Mouse (Mus musculus) myocyte (in vitro differentiated cells): ENCODE measurements around the gene Pkib. TPM values are rescaled to one million over a fixed set of nuclear protein-coding genes. Genes with fewer than 3 reads are reported as not detected.

Experiments used
- H3K27me3 ChIP-seq: one replicate; pipeline ENCODE4 v1.6.1; 2011; ENCODE audit not compliant: control insufficient read depth, insufficient read depth, insufficient read length
- H3K36me3 ChIP-seq: one replicate; pipeline ENCODE4 v1.6.1; 2011; ENCODE audit not compliant: control insufficient read depth, insufficient read depth
- H3K4me2 ChIP-seq: one replicate; pipeline ENCODE4 v1.6.1; 2011; ENCODE audit warnings: low read depth, control low read depth
- H3K4me3 ChIP-seq: one replicate; pipeline ENCODE4 v1.5.1; 2011; ENCODE audit warnings: mild to moderate bottlenecking, control low read depth, moderate library complexity
- H3K79me2 ChIP-seq: one replicate; pipeline ENCODE4 v1.6.1; 2011; ENCODE audit not compliant: control insufficient read depth, insufficient read depth
- H3ac ChIP-seq: one replicate; pipeline ENCODE4 v1.6.1; 2011; ENCODE audit not compliant: control insufficient read depth, insufficient read length
- CEBPB ChIP-seq: IDR thresholded peaks from 2 replicates; pipeline ENCODE4 v1.6.1; 2011; ENCODE audit warnings: mild to moderate bottlenecking, moderate library complexity; ENCODE audit not compliant: poor library complexity, insufficient read depth, severe bottlenecking
- E2F4 ChIP-seq: IDR thresholded peaks from one replicate; pipeline ENCODE4 v1.6.1; 2011; ENCODE audit warnings: mild to moderate bottlenecking, control low read depth, moderate library complexity; ENCODE audit not compliant: insufficient read depth
- MAX ChIP-seq: IDR thresholded peaks from one replicate; pipeline ENCODE4 v1.6.1; 2011; ENCODE audit warnings: low read depth, mild to moderate bottlenecking, control low read depth
- MYOD1 ChIP-seq, 3 experiments: IDR thresholded peaks; one replicate each; pipeline ENCODE4 v1.6.1; 2011; ENCODE audit warnings: control low read depth in 2 of 3, low read depth in 2 of 3, mild to moderate bottlenecking in 2 of 3, moderate library complexity in 1 of 3; ENCODE audit not compliant: insufficient read length in 2 of 3, control insufficient read depth in 1 of 3
- MYOG ChIP-seq, 3 experiments: IDR thresholded peaks; one replicate each; pipeline ENCODE4 v1.6.1; 2011; ENCODE audit warnings: control low read depth in 2 of 3, low read depth in 2 of 3, mild to moderate bottlenecking in 2 of 3; ENCODE audit not compliant: insufficient read length in 2 of 3, control insufficient read depth in 1 of 3, insufficient read depth in 1 of 3
- POLR2A ChIP-seq: IDR thresholded peaks from one replicate; pipeline ENCODE4 v1.6.1; 2011; ENCODE audit warnings: low read depth, mild to moderate bottlenecking, control low read depth, moderate library complexity; ENCODE audit not compliant: insufficient read length
- POLR2AphosphoS2 ChIP-seq: IDR thresholded peaks from one replicate; pipeline ENCODE4 v1.6.1; 2011; ENCODE audit warnings: low read depth, control low read depth; ENCODE audit not compliant: insufficient read length
- REST ChIP-seq: IDR thresholded peaks from one replicate; pipeline ENCODE4 v1.6.1; 2011; ENCODE audit warnings: mild to moderate bottlenecking, control low read depth, moderate library complexity; ENCODE audit not compliant: insufficient read depth, insufficient read length
- SRF ChIP-seq: IDR thresholded peaks from one replicate; pipeline ENCODE4 v1.6.1; 2011; ENCODE audit warnings: low read depth; ENCODE audit not compliant: control insufficient read depth, insufficient read length
- TCF12 ChIP-seq: IDR thresholded peaks from one replicate; pipeline ENCODE4 v1.6.1; 2011; ENCODE audit warnings: mild to moderate bottlenecking, control low read depth; ENCODE audit not compliant: poor library complexity, insufficient read depth, severe bottlenecking
- TCF3 ChIP-seq: IDR thresholded peaks from one replicate; pipeline ENCODE4 v1.6.1; 2011; ENCODE audit warnings: low read depth, control low read depth; ENCODE audit not compliant: insufficient read length
- USF1 ChIP-seq: IDR thresholded peaks from one replicate; pipeline ENCODE4 v1.6.1; 2011; ENCODE audit warnings: low read depth, mild to moderate bottlenecking, control low read depth, moderate library complexity
- polyA plus RNA-seq: library from polyadenylated mRNA; unstranded; fragments of >200 nt; fragmentation: generic; extraction: Trizol; gene quantifications from one replicate; pipeline ENCODE4 v1.2.1, GENCODE M21; 2012; ENCODE audit warnings: missing spikeins

Gene Pkib
- polyA plus RNA-seq, 1 experiment, result not detected

- Histone ChIP-seq H3K27me3 (no peaks in the 10 kb centered on the region), H3K36me3 (no peaks in the 10 kb centered on the region), H3K4me3 (no peak overlapping the region), H3K79me2 (no peaks in the 10 kb centered on the region), H3K4me2 (no peak overlapping the region), H3ac (no peak overlapping the region)
- TF ChIP-seq REST (no peak), MAX (no peak), SRF (no peak), CEBPB (no peak), USF1 (no peak), MYOD1 (IDR thresholded peaks at IDR 0.05; ENCODE audit: control insufficient read depth in 1 of 3, insufficient read length in 2 of 3, low read depth in 2 of 3) (no peak), POLR2A (no peak), MYOG (IDR thresholded peaks at IDR 0.05; ENCODE audit: control insufficient read depth in 1 of 3, insufficient read depth in 1 of 3, insufficient read length in 2 of 3, low read depth in 2 of 3) (no peak), POLR2AphosphoS2 (no peak), TCF3 (no peak), TCF12 (no peak), E2F4 (no peak)
Measured at GRCm38 (mm10) chr10:57602951-57603350, 28.8 kb upstream of the Pkib start.

- Histone ChIP-seq H3K36me3 (no peaks in the 10 kb centered on the region), H3ac (no peak overlapping the region), H3K27me3 (no peaks in the 10 kb centered on the region), H3K4me2 (no peak overlapping the region), H3K4me3 (no peak overlapping the region), H3K79me2 (no peaks in the 10 kb centered on the region)
- TF ChIP-seq MAX (no peak), TCF3 (no peak), REST (no peak), E2F4 (no peak), TCF12 (no peak), SRF (no peak), MYOG (IDR thresholded peaks at IDR 0.05; ENCODE audit: control insufficient read depth in 1 of 3, insufficient read depth in 1 of 3, insufficient read length in 2 of 3, low read depth in 2 of 3) (no peak), POLR2A (no peak), USF1 (no peak), MYOD1 (IDR thresholded peaks at IDR 0.05; ENCODE audit: control insufficient read depth in 1 of 3, insufficient read length in 2 of 3, low read depth in 2 of 3) (no peak), CEBPB (no peak)
Measured at GRCm38 (mm10) chr10:57623311-57623710, 8.5 kb upstream of the Pkib start.

GRCm38 (mm10) chr10:57627773-57628172, 4.0 kb upstream of the Pkib start:
- Histone ChIP-seq H3K27me3 (no peaks in the 10 kb centered on the region), H3K4me2 (no peak overlapping the region), H3K36me3 (no peaks in the 10 kb centered on the region), H3ac (no peak overlapping the region), H3K4me3 (no peak overlapping the region), H3K79me2 (no peaks in the 10 kb centered on the region)
- TF ChIP-seq E2F4 (no peak), SRF (no peak), MAX (no peak), CEBPB (no peak), POLR2A (no peak), TCF3 (no peak), MYOD1 (IDR thresholded peaks at IDR 0.05; ENCODE audit: control insufficient read depth in 1 of 3, insufficient read length in 2 of 3, low read depth in 2 of 3) (no peak), MYOG (IDR thresholded peaks at IDR 0.05; ENCODE audit: control insufficient read depth in 1 of 3, insufficient read depth in 1 of 3, insufficient read length in 2 of 3, low read depth in 2 of 3) (no peak), TCF12 (no peak), POLR2AphosphoS2 (no peak), REST (no peak), USF1 (no peak)

GRCm38 (mm10) chr10:57630557-57630956, 1.2 kb upstream of the Pkib start:
- H3K4me3 ChIP-seq, result no peak overlapping the region
- H3K27me3 ChIP-seq, result no peaks in the 10 kb centered on the region
- no peak overlapping the region for H3K4me2 ChIP-seq
- no peaks in the 10 kb centered on the region for H3K36me3 ChIP-seq
- no peak overlapping the region for H3ac ChIP-seq
- no peak for TF ChIP-seq POLR2A
- TF ChIP-seq TCF12, result no peak
- no peak for TF ChIP-seq USF1
- TF ChIP-seq MAX, result no peak
- TF ChIP-seq SRF, result no peak
- no peak for TF ChIP-seq TCF3
- no peak for TF ChIP-seq REST
- no peak for TF ChIP-seq MYOD1 (IDR thresholded peaks at IDR 0.05; ENCODE audit: control insufficient read depth in 1 of 3, insufficient read length in 2 of 3, low read depth in 2 of 3)
- TF ChIP-seq CEBPB, result no peak
- no peak for TF ChIP-seq E2F4
- no peak for TF ChIP-seq POLR2AphosphoS2
- TF ChIP-seq MYOG (IDR thresholded peaks at IDR 0.05; ENCODE audit: control insufficient read depth in 1 of 3, insufficient read depth in 1 of 3, insufficient read length in 2 of 3, low read depth in 2 of 3), result no peak
- H3K79me2 ChIP-seq, result no peaks in the 10 kb centered on the region
